Mouse (Mus musculus) kidney, adult 18-20 months (tissue): ENCODE data around the gene Rpl28.
"Not testable (repeated sequence)": the region's sequence is repeated elsewhere in the genome, so short reads cannot be mapped to it uniquely, and the experiment has no call there.

Experiments used
- DNase-seq: peaks from one replicate; pipeline ENCODE4 v3.0.0; 2021

Gene Rpl28

GRCm38 (mm10) chr7:4783667-4784268 lies 8.9 kb upstream of the Rpl28 start:
- DNase-seq = no peak

- DNase-seq = peak; percentile 79
Measured at GRCm38 (mm10) chr7:4788499-4789435, 3.9 kb upstream of the Rpl28 start.

GRCm38 (mm10) chr7:4789436-4789935 lies 3.2 kb upstream of the Rpl28 start, which contains the start of gene Tmem238:
Gene Tmem238, minus strand, starts transcription at chr7:4789656.
- peak; percentile 88 for DNase-seq

GRCm38 (mm10) chr7:4793248-4793647 lies 574 bp downstream of the Rpl28 start:
- not testable (repeated sequence) for DNase-seq

- DNase-seq = no peak
Measured at GRCm38 (mm10) chr7:4793674-4794073, 1.0 kb downstream of the Rpl28 start.

GRCm38 (mm10) chr7:4794631-4795168 lies 2.0 kb downstream of the Rpl28 start:
- DNase-seq = no peak

GRCm38 (mm10) chr7:4795767-4796433 lies 3.2 kb downstream of the Rpl28 start:
- peak; percentile 22 for DNase-seq

- no peak for DNase-seq
Measured at GRCm38 (mm10) chr7:4802247-4802646, 9.6 kb downstream of the Rpl28 start.

GRCm38 (mm10) chr7:4806716-4807115 lies 14.0 kb downstream of the Rpl28 start:
- DNase-seq = no peak

GRCm38 (mm10) chr7:4811131-4811530 lies 18.5 kb downstream of the Rpl28 start:
- DNase-seq = not testable (repeated sequence)

GRCm38 (mm10) chr7:4811842-4812302 lies 19.2 kb downstream of the Rpl28 start:
- no peak for DNase-seq

- peak; percentile 98 for DNase-seq
Measured at GRCm38 (mm10) chr7:4812303-4813104, 19.8 kb downstream of the Rpl28 start, which contains the start of gene Ube2s. Gene Ube2s, minus strand, starts transcription at chr7:4812590.

- DNase-seq = no peak
Measured at GRCm38 (mm10) chr7:4813105-4813791, 20.6 kb downstream of the Rpl28 start.

GRCm38 (mm10) chr7:4816559-4816958 lies 23.9 kb downstream of the Rpl28 start:
- DNase-seq = no peak

- DNase-seq = not testable (repeated sequence)
Measured at GRCm38 (mm10) chr7:4820925-4821324, 28.3 kb downstream of the Rpl28 start.

- no peak for DNase-seq
Measured at GRCm38 (mm10) chr7:4821690-4822089, 29.0 kb downstream of the Rpl28 start.

GRCm38 (mm10) chr7:4822162-4822907 lies 29.7 kb downstream of the Rpl28 start:
- DNase-seq = peak; percentile 22

GRCm38 (mm10) chr7:4825365-4825764 lies 32.7 kb downstream of the Rpl28 start:
- no peak for DNase-seq

GRCm38 (mm10) chr7:4830476-4830875 lies 37.8 kb downstream of the Rpl28 start:
- DNase-seq = no peak

GRCm38 (mm10) chr7:4835631-4836327 lies 43.1 kb downstream of the Rpl28 start:
- no peak for DNase-seq
